Mouse (Mus musculus) embryo, embryonic 9.5 days (tissue): ENCODE data around the gene Cmpk2.
"Not testable (repeated sequence)": the region's sequence is repeated elsewhere in the genome, so short reads cannot be mapped to it uniquely, and the experiment has no call there.

Source experiments
- DNase-seq: peaks from one replicate; pipeline ENCODE4 v3.0.0-alpha.2; 2017; ENCODE audit errors: extremely low spot score

Cmpk2 gene

DNA sequence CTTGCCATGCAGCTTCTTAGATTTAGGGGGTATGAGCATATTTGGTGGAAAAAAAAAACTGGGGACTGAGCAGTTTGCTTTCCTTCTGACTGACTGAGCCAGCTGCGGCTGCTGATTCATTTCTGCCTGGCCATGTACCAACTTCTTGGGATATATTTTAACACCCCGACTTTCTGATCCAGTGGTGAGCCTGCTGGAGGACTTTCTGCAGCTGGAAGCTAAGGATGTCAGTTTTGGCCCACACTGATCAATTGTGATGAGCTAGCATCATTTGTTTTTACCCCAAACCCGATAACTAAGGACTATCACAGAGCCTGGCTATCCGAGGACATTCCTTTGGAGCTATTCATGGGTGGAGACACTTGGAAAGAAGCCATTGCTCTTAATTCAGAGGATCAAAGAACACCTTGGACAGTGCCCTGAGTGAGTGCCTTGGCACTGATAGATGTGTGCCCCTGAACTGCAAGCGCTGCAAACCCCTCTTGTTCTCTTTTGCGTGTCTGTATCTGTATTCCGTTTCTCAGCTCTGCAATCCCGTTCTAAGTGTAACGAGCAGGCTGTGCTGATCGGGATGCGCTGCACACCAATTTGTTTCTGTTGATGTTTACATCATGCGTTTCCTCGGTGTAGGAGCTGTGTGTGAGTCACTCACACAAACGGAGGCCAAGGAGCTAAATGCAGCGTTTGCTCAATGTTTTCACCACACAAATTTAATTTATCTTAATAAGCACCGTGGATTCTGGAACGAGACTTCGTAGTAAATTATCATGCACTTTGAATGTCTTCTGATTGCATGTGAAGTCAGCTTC lies 9.4 kb downstream of the Cmpk2 start:
- DNase-seq: no peak

DNA sequence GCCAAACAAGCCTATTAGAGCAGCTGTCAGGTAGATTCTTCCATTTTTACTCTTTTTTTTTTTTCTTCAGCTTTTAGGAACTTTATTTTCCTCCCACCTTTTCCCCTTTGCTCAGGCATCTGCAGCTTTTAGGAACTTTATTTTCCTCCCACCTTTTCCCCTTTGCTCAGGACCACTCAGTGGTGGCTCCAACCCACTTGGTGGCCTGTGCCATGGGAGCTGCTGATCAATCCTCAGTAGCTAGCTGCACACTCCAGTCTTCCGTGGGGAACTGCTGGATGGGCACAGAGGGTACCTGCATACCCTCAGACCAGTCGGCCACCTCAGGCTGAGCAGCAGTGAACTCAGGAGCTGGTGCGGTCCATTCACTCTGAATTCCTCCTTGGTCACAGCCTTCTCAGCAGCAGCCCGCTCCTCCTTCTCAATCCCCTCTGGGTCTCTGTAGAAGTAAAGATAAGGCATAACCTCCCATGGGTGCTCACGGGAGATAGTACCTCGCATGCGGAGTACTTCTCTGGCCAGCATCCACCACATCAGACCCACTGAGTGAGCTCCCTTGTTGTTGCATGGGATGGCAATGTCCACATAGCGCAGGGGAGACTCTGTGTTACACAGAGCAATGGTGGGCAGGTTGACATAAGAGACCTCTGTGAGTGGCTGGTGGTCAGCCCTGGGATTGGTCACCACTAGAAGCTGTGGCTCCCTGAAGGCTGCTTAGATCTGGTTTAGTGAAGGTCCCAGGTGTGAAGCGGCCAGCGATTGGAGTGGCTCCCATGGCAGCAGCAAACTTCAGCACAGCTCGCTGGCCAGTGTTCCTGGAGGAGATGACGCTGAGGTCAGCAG lies 17.0 kb downstream of the Cmpk2 start:
- DNase-seq: not testable (repeated sequence)

DNA sequence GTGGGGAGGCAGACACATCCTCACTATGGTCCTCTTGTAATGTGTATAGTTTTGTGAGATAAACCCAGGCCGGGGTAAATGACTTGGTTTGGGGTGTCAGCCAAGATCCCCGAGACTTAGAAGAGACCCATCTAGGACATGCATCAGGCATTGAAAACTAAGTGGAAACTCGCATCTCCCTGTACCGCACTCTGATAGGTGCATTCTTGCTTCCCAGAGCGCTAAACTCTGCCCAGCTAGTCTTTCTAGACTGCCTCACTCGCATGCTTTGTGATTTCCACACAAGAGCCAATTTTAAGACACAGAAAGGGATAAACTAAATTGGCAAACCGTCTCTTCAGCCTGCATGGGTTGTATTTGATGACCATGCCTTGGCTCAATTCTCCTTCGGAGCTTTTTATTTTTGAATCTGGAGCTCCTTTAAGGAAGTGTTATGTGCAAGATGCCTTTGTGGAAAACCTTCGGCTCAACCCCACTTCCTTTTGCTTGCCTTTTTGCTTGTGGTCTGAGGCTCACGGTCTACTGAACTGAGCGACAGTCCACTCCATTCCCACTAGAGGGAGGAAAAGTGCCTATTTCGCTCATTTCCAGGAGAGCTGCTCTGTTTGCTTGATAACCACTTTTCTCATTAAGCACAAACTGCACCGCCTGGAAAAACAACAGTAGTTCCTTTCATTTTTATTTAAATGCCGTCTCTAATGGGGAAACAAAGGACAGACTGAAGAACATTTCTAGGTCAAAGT lies 19.0 kb downstream of the Cmpk2 start:
- peak; percentile 56 for DNase-seq

DNA sequence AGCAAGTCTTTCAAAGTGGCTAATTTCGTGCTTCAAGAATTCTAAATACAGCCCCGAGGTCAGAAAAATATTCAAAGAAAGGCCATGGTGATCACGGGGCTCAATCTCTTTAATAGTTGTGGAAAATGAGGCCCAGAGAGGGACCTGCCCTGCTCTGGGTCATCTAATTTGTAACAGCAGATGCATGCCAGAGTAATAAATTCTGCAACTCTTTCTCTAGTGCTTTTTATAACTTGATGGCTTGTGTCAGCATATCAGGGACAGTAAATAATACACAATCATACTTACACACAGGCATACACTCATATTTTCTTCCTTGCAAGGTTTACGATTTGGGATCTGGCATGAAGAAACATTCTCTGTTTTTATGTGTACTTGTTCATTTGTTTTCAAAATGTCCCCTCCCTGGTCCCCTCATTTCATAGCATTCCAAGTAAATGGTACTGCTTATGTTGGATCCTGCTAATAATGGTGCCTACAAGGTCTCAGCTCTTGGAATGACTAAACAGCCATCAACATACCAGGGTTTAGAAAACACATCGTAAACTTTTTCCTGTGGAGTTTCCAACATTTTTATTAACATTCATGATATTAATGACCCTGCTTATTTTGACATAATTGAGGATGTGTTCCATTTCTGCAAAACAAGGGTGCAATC lies 19.7 kb downstream of the Cmpk2 start:
- DNase-seq: no peak

DNA sequence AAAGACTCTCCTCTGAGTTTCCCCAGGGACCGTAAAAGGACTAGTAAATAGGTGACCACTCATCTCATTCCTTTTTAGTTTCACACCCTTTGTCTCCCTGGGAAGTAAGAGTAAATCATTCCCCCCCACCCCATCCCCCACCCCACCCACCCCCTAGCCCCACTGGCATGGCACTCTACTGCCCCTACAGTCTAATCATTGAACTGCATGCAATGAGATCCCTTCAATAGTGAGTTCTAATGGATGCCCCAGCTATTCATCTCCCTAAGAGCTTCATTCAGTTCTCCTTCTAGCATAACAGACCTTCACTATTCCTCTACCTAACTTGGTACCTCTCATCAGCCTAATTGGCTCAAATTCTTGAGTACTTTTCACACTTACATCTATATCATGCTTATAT lies 20.9 kb downstream of the Cmpk2 start:
- DNase-seq: peak; percentile 25

DNA sequence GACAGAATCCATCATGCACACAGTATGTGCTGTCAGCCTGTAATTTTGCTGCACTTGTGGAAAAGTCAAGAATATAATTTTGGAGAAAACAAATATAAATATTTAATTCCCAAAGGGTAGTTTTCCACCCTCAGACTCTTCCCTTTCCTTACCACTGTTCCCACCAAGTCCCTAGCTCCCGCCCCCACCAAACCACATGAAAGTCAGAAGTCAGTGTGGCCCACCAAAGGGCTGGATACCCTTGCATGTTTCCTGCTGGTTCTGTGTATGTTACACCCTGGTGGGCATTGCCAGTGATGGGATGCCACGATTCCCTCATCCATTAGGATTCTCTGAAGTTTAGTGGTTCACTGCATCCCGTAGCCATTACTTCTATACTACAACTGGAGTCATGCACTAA lies 32.0 kb downstream of the Cmpk2 start:
- DNase-seq: no peak

DNA sequence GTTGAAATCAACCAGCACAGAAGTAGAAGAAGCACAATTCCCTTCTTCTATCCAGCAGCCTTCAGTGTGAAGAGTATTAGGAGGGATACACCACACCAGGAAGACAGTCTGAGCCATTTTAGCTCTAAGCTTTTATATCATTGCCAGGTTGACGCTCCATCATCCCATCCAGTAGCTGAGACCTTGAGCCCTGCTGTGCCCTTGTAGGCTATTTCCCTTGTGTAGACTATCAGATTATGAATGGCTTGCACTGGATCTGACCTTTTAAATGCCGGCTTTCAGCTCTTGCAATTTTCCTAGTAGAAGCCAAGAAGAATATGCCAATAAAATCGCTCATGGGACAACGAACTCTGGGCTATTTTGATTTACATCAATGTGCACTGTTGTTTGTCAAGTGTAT lies 42.0 kb downstream of the Cmpk2 start:
- DNase-seq: no peak

DNA sequence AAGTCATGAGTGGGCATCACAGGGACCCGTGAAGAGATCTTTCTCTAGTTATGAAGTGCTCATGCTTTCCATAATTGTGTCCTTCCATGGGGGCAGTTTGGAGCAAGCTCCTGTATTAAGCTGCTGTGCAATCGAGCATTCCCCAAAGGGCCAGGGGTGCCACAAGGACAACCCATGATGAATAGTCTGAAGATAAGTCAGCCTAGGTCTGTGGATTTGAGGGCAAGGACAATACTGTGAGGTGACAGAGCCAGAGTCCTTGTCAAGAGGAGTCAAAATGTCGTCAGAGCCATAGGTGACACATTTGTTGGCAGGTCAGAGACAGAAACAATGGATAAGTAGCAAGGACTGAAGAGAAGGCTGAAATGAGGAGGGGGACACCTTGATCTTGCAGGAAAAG lies 49.2 kb downstream of the Cmpk2 start:
- no peak for DNase-seq

DNA sequence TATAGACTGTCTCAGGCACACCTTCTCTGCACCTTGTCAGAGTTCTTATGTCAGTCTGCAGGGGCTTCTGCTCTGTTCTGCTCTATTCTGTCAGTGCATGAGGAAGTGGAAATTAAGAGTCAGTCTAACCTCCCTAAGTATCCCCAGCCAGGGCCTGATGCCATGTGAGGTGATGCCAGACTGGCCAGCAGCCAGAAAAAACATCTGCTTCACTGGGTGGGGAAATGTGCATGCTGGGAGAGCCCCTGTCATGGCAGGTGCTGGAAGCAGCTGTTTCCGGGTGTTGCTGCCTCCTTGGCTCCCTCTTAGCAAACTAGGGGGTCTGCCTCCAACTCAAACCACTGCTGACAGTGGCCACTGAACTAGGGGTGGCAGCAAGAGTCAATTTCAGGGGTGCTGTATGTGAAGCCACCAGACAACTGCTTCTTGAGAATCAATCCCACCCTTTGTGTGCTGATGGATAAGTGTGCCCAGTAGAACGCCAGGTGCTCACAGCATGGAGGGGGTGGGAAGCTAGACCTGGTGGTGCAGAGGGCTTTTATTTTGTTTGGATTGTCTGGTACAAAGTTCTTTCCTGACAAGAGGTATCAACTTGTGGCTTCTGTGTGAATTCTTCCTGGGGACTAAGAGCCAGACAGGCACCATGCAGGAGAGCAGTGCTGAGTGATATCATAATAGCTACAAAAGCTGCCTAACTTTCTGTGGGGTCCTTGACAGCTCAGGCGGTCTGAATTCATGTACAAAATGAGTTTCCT lies 56.1 kb downstream of the Cmpk2 start:
- no peak for DNase-seq

DNA sequence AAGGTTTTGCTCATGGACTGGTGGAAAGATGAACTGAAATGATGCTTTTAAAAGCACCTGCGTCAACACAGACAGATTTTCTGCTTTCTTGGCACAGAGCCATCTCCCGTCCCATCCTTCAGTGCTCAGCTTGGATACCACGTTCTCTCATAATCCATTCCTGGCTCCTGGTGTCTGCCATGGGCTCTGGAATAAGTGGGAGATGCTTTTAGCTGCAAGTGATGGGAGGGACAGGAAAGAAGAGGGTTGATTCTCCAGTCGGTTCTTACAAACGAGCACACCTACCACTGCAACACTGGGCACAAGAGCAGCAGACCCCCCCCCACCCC lies 56.7 kb downstream of the Cmpk2 start:
- DNase-seq: no peak
